Mouse (Mus musculus): ENCODE results near the gene Ralgps1.

DNA sequence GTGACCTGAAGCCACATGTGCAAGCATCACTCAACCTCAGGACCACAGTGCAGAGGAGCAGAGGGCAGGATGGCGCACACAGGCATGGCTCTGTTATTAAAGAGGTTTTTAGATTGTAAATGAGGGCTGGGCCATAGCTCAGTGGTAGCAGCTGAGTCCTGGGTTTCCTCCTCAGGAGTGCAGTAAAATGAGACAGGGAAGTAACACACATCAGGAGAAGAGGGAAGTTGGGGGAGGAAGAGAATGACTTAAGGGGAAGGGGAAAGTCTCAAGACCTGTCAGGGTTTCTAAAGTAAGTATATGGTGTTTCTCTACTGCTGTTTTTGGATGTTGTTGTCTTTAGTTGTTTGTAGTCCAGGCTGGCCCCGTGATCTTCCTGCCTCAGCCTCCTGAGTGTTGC, 232.8 kb downstream of the Ralgps1 start:
- no peak for TF ChIP-seq CTCF (IDR thresholded peaks at IDR 0.05; ENCODE audit: borderline replicate concordance, insufficient read depth, low read depth, low read length)
- no peak for TF ChIP-seq POLR2A (IDR thresholded peaks at IDR 0.05; ENCODE audit: borderline replicate concordance, insufficient read depth, low read length)

Data from cerebellum, adult 2 months (tissue).